Mouse (Mus musculus) spleen, adult 2 months (tissue): ENCODE data around the gene Gm4969.

ENCODE experiments used
- CTCF ChIP-seq: fragments of 200-500 bp; IDR thresholded peaks from 2 replicates; pipeline ENCODE4 v1.5.1; 2011; ENCODE audit warnings: mild to moderate bottlenecking, inconsistent platforms; ENCODE audit not compliant: insufficient read depth, insufficient read length, insufficient replicate concordance; ENCODE audit errors: extremely low read depth
- POLR2A ChIP-seq: fragments of 200-500 bp; IDR thresholded peaks from 2 replicates; pipeline ENCODE4 v1.6.1; 2011; ENCODE audit warnings: low read depth, low read length, inconsistent platforms

DNA sequence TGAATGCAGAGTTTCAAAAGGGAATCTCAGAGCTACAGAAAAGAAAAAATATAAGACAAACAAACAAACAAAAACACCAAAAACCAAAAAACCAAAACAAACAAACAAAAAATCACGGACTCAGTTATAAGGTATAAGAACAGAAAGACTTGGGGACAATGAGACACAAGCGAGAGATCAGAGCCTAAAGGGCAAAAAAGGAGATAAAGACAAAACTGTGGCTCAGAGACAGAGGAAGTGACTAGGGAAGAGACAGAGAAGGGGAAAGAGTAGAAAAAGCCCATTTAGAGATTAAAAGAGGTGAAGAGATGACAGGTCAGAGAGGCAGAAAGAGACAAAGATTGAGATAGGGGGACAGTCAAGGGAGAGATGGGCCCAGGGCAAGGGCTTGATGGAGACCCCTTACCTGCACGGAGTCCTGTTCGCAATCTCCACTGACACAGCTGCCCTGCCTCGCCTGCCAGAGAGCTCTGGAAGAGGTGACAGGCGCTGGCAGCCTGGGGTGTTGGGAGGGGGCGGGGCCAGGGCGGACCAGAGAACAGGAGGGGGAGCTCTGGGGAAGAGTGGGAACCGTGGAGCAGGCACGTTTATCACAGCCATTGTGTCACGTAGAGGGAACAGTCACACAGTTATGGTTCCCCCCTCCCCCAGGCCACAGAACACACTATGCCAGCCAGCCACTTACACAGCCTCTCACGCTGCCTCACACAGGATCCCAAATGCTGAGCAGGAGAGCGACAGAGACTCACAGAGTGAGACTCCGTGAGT lies 47.7 kb upstream of the Gm4969 start, which contains the start of gene Gipr:
- TF ChIP-seq POLR2A (no peak), CTCF (no peak)
